Mouse (Mus musculus): ENCODE measurements around the gene Ifnar1. TPM values are rescaled to one million over a fixed set of nuclear protein-coding genes. Genes with fewer than 3 reads are reported as not detected.

The Ifnar1 gene
- polyA plus RNA-seq (2012; rRNA removed), result 23.3 and 28.8 TPM in 2 replicates

GRCm38 (mm10) chr16:91484808-91485700, at the start of gene Ifnar1:
Ifnar1 (plus strand) TSS chr16:91485238.

DNA sequence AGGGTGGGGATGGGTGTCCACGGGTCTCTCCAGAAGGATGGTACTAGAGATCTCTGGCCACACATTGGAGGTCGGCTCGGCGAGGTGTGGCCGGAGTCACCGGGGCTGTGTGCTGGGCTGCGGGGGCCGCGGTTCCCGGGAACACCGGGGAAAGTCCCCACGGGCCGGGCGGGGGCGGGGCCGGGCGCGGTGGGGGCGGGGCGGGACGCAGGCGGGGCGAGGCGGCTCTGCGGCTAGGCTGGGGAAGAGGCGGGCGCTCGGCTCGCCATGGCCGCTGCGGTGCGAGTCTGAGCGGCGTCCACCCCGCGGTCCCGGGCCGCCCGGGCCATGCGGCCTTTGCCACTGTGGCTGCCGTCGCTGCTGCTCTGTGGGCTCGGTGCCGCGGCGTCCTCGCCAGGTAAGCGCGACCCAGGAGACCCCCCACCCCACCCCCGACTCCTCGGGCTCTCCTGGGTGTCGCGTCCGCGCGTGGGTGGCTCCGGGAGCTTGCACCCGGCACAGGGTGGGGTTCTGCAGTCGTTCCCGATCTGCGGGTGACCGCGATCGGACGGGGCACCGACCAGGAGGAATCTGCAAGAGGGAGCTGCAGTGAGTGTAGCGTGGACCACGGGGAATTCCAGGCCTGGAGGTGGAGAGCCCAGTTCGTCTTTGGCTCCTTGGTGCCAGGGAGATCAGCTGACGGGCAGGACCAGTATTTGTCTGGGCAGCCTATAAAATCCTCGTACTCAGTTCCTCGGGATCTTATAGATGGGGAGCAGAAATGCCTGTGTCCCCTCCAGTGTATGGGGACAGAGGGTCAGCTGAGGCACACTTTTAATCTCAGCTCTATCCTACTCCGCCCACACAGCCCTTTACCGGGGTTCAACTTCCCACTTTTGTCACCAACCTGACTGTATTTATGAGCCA, 62.1 kb downstream of the Ifnar1 start, which contains the start of gene Ifngr2:
Gene Ifngr2, plus strand, starts transcription at position 237 of the 906 bp plus-strand sequence.

Other genes with a start within 250 kb of the Ifnar1 start
- 0.57 and 0.62 TPM in 2 replicates for gene Olig1, start 215.5 kb upstream of the Ifnar1 start, polyA plus RNA-seq (2012; rRNA removed)
- 56.2 and 95.5 TPM in 2 replicates for gene Ifnar2, start 112.5 kb upstream of the Ifnar1 start, polyA plus RNA-seq (2012; rRNA removed)
- gene Gm21970, start 93.5 kb upstream of the Ifnar1 start, polyA plus RNA-seq (2012; rRNA removed), result not detected in 2 replicates
- gene Il10rb, start 79.1 kb upstream of the Ifnar1 start, polyA plus RNA-seq (2012; rRNA removed), result 29.5 and 31.5 TPM in 2 replicates
- gene Ifngr2, start 61.8 kb downstream of the Ifnar1 start, polyA plus RNA-seq (2012; rRNA removed), result 43.9 and 54.5 TPM in 2 replicates
- 28.4 and 31.9 TPM in 2 replicates for gene Tmem50b, start 112.6 kb downstream of the Ifnar1 start, polyA plus RNA-seq (2012; rRNA removed)
- gene Dnajc28, start 133.8 kb downstream of the Ifnar1 start, polyA plus RNA-seq (2012; rRNA removed), result 0.98 and 1.2 TPM in 2 replicates
- gene Gart, start 161.7 kb downstream of the Ifnar1 start, polyA plus RNA-seq (2012; rRNA removed), result 35.5 and 39.4 TPM in 2 replicates
- gene Son, start 162.3 kb downstream of the Ifnar1 start, polyA plus RNA-seq (2012; rRNA removed), result 159 and 204 TPM in 2 replicates
- gene Donson, start 203.5 kb downstream of the Ifnar1 start, polyA plus RNA-seq (2012; rRNA removed), result 10.8 and 11.0 TPM in 2 replicates
- gene Cryzl1, start 243.7 kb downstream of the Ifnar1 start, polyA plus RNA-seq (2012; rRNA removed), result 21.1 and 28.3 TPM in 2 replicates
- 40.4 and 41.9 TPM in 2 replicates for gene Itsn1, start 244.0 kb downstream of the Ifnar1 start, polyA plus RNA-seq (2012; rRNA removed)

Measured in ovary, adult 2 months (tissue).